Mouse (Mus musculus) retina, adult 2 months (tissue): Measurements from ENCODE around the gene Cyp2w1.

Experiments
- DNase-seq: peaks from one replicate; pipeline ENCODE4 v3.0.0-alpha.2; 2012; ENCODE audit warnings: low read depth, low spot score

Gene Cyp2w1

GRCm38 (mm10) chr5:139364911-139365571 is 12.6 kb downstream of the Cyp2w1 start:
- no peak for DNase-seq

GRCm38 (mm10) chr5:139365827-139366226 is 13.4 kb downstream of the Cyp2w1 start:
- DNase-seq = no peak

DNA sequence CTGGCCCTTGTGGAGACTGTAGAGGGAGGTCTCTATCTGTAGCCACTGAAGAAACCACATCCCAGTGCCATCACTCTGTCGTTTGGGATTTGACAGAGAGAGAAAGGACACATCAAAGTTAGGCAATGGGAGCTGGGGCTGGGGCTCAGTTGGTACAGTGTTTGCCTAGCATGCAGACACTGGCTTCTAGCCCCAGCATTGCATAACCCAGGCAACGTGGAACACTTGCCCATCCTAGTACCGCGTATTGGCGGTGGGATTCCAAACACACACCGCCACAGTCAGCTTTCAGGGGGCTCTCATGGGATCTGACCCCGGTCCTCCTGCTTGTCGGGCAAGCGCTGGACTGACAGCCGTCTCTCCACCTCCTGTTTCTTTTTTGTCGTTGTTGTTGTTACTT is 14.1 kb downstream of the Cyp2w1 start:
- no peak for DNase-seq

GRCm38 (mm10) chr5:139367884-139368458 is 15.6 kb downstream of the Cyp2w1 start:
- DNase-seq = no peak

GRCm38 (mm10) chr5:139368638-139369320 is 16.4 kb downstream of the Cyp2w1 start:
- no peak for DNase-seq

DNA sequence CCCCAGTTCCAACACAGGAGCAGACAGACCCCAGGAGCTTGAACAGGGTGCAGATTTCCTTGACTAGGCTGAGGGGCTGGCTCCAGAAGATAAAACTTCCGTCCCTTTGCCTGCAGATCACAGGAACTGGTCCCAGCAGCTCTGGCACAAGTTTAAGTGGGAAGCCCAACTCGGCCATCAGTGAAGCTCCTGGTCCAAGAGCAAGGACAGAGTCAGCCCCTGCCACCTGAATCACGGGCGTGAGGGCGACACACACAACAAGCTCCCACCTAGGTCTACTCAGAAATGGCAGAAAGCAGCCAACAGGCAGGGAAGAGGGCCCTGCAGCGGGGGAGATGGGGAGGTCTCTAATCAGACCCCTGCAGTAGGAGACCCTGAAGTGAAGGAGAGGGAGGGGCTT is 17.9 kb downstream of the Cyp2w1 start:
- no peak for DNase-seq

GRCm38 (mm10) chr5:139371118-139371517 is 18.7 kb downstream of the Cyp2w1 start:
- no peak for DNase-seq

GRCm38 (mm10) chr5:139371631-139372401 is 19.4 kb downstream of the Cyp2w1 start:
- DNase-seq = peak; percentile 80

- DNase-seq = no peak
Observed at GRCm38 (mm10) chr5:139373126-139373525, 20.7 kb downstream of the Cyp2w1 start.

DNA sequence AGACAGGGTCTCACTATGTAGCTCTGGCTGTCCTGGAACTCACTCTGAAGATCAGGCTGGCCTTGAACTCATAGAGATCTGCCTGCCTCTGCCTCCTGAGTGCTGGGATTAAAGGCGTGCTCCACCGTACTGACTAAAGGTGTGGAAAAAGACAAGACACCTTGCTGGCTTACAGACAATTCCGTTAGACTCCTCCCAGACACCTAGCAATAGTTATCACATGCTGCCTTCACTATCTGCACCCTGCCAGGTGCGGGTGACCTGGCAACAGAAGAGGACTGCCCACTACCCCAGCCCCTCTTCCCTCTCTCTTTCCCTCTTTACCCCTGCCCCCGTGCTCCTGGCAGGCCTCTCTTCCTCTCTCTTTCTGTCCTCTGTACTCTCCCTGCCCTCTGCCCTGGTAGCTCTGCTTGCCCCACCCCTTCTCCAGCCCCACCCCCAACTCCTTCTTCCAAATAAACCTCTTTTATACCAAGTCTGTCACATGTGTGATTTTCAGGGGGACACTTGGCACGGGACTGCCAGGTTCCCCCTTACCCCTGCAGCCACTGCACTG is 21.6 kb downstream of the Cyp2w1 start:
- no peak for DNase-seq

DNA sequence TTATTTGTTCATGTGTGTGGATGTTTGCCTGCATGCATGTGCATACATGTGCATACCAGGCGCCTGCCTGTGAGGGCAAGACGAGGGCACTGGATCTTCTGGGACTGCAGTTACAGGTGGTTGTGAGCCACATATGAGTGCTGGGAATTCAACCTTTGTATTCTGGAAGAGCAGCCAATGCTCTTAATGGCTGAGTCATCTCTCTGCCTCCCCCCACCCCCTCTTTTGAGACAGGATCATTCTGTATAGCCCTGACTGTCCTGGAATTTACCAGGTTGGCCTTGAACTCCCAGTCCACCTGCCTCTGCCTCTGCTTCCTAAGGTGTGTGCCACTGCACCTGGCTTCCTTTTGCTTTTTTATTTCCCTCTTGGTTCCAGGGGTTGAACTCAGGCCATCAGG is 22.4 kb downstream of the Cyp2w1 start:
- DNase-seq = no peak

GRCm38 (mm10) chr5:139377468-139378270 is 25.3 kb downstream of the Cyp2w1 start, which contains the start of gene Gpr146:
Gpr146 (plus strand) TSS chr5:139377697.
- no peak for DNase-seq

- no peak for DNase-seq
Observed at GRCm38 (mm10) chr5:139378271-139378556, 25.8 kb downstream of the Cyp2w1 start.

- no peak for DNase-seq
Observed at GRCm38 (mm10) chr5:139378986-139379629, 26.7 kb downstream of the Cyp2w1 start.

GRCm38 (mm10) chr5:139379771-139380384 is 27.5 kb downstream of the Cyp2w1 start:
- DNase-seq = no peak

DNA sequence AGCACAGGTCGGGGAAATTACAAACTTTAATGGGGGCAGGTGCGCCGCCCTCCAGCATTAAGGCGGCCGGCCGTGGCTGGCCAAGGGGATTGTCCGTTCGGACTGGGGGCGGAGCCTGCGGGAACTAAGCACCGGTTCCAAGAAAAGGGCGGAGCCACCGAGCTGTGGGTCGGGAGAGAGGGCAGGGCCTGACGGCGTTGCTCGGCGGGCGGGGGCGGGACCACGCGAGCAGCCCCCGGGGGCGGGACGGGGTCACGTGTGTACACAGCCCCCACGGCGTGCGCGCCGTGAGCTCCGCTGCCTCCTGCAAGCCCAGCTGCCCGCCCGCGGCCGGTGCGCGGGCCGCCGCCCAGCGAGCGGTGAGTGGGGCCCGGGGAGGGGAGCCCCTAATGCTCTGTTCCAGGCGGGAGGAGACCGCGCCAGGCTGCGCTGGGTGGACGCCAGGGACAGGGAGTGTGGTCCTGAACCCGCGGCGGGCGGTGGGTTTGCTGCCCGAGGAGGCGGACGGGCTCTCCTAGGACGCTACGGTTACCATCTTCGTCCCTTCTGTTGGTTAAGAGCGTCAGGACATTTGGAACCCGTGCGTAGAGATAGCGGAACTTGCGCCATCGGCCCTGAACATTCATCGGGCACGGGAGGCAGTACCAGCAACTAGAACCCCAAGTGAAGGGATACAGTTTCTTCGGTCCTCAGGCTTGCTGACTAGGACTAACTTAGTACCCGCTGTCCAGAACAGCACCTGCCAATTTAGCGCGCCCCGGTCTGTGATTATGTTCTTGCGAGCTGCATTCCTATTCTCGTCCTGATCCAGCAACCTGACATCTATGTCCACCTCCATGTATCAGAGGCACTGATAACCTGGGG is 28.2 kb downstream of the Cyp2w1 start:
- DNase-seq = peak; percentile 81

- no peak for DNase-seq
Observed at GRCm38 (mm10) chr5:139381586-139382513, 29.4 kb downstream of the Cyp2w1 start.

GRCm38 (mm10) chr5:139382760-139383159 is 30.3 kb downstream of the Cyp2w1 start:
- DNase-seq = no peak
